Mouse (Mus musculus): ENCODE measurements around the gene 1700011L22Rik.

DNA sequence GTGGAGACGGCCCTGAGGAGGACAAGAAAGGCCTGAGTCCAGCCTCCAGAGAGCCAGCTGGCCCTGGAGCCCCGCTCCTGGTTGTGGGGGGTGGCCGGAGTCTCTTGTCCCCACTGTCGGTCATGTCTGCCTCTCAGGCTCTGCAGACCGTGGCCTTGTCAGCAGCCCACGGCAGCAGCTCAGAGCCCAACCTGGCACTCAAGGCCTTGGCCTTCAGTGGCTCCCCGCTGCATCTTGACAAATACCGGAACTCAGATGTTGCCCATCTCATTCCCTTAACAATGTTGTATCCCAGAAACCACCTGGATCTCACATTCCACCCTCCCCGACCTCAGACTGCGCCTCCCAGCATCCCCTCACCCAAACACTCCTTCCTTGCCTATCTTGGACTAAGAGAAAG is 58.3 kb downstream of the 1700011L22Rik start:
- no peak for TF ChIP-seq POLR2A (IDR thresholded peaks at IDR 0.05; ENCODE audit: borderline replicate concordance, extremely low read depth, low read depth, low read length)
- no peak for TF ChIP-seq CTCF (IDR thresholded peaks at IDR 0.05; ENCODE audit: insufficient read depth, low read length)

All from lung, adult 2 months (tissue).